Mouse (Mus musculus): ENCODE data around the gene Zfp78. TPM values are rescaled to one million over a fixed set of nuclear protein-coding genes. Genes with fewer than 3 reads are reported as not detected.
A peak's percentile ranks its signal among the peaks of the same experiment; 100 is the strongest.

Zfp78 gene
- polyA plus RNA-seq, 1 experiment from 2014 or later = 2.1 TPM

DNA sequence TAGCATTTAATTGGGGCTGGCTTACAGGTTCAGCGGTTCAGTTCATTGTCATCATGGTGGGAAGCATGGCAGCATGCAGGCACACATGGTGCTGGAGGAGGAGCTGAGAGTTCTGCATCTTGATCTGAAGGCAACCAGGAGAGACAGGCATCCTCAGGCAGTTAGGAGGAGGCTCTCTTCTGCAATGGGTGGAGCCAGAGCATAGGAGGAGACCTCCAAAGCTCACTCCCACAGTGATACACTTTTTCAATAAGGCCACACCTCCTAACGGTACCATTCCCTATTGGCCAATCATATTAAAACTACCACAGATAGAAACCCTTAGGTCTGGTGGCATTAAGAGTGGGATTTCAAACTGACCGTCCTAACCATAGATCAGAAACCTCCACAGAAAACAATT is 6.4 kb downstream of the Zfp78 start:
- Histone ChIP-seq H3K9ac (no peak overlapping the region), H3K27me3 (ENCODE audit: insufficient read depth, low read length) (no peaks in the 10 kb centered on the region), H3K9me3 (ENCODE audit: low read depth, low read length) (no peaks in the 10 kb centered on the region), H3K4me3 (ENCODE audit: low read depth, low read length) (no peak overlapping the region), H3K4me1 (ENCODE audit: insufficient read depth) (no peaks in the 10 kb centered on the region), H3K27ac (ENCODE audit: low read depth) (no peak overlapping the region), H3K4me2 (no peak overlapping the region), H3K36me3 (ENCODE audit: insufficient read depth) (no peaks in the 10 kb centered on the region)
- TF ChIP-seq CTCF (IDR thresholded peaks at IDR 0.05; ENCODE audit: low read depth) = no peak
- ATAC-seq (ENCODE audit: insufficient read depth) = no peak
- DNase-seq = no peak
- 81% methylated on average over 3 of the region's 3 CpGs for WGBS

DNA sequence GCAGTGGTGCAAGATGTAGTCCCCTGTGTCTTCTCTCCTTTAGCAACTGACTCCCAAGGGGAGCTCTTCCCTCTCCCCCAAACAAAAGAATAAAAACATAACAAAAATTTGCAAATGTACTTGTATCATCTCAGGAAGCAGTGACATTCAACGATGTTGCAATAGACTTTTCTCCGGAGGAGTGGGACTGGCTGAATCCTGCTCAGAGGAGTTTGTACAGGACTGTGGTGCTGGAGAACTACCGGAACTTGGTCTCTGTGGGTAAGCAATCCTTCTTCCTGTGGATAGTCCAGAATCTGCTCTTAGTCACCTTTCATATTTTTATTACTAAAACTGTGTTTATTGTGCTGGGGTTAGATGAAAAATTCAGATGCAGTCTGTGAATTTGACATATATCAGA is 9.9 kb downstream of the Zfp78 start:
- H3K9me3 ChIP-seq (ENCODE audit: low read depth, low read length) = no peaks in the 10 kb centered on the region
- WGBS = 83% methylated on average over 3 of the region's 3 CpGs
- no peak overlapping the region for H3K4me3 ChIP-seq (ENCODE audit: low read depth, low read length)
- H3K36me3 ChIP-seq (ENCODE audit: insufficient read depth) = no peaks in the 10 kb centered on the region
- H3K4me2 ChIP-seq = no peak overlapping the region
- DNase-seq = no peak
- no peaks in the 10 kb centered on the region for H3K27me3 ChIP-seq (ENCODE audit: insufficient read depth, low read length)
- H3K9ac ChIP-seq = no peak overlapping the region
- H3K27ac ChIP-seq (ENCODE audit: low read depth) = no peak overlapping the region
- no peaks in the 10 kb centered on the region for H3K4me1 ChIP-seq (ENCODE audit: insufficient read depth)
- no peak for TF ChIP-seq CTCF (IDR thresholded peaks at IDR 0.05; ENCODE audit: low read depth)
- no peak for ATAC-seq (ENCODE audit: insufficient read depth)

DNA sequence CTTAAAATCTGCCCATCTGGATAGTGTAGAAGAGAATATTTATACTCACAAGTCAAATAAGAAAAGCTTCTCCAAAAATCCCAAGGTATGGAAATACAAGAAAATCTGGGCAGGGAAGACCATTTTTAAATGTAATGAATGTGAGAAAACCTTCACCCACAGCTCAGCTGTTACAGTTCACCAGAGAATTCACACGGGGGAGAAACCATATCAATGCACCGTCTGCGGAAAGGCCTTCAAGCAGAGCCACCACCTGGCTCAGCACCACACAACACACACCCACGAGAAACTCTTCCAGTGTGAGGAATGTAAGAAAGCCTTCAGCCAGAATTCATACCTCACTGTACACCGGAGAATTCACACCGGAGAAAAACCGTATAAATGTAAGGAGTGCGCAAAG is 15.4 kb downstream of the Zfp78 start:
- no peak overlapping the region for H3K4me2 ChIP-seq
- no peak for TF ChIP-seq CTCF (IDR thresholded peaks at IDR 0.05; ENCODE audit: low read depth)
- ATAC-seq (ENCODE audit: insufficient read depth) = no peak
- no peak overlapping the region for H3K9ac ChIP-seq
- no peaks in the 10 kb centered on the region for H3K9me3 ChIP-seq (ENCODE audit: low read depth, low read length)
- H3K27me3 ChIP-seq (ENCODE audit: insufficient read depth, low read length) = no peaks in the 10 kb centered on the region
- 84% methylated on average over 8 of the region's 8 CpGs for WGBS
- no peak for DNase-seq
- no peaks in the 10 kb centered on the region for H3K36me3 ChIP-seq (ENCODE audit: insufficient read depth)
- no peak overlapping the region for H3K27ac ChIP-seq (ENCODE audit: low read depth)
- 0 out of 2 replicates have a peak, but pooled peaks cover 2% of the 10 kb centered on the region for H3K4me1 ChIP-seq (ENCODE audit: insufficient read depth)
- no peak overlapping the region for H3K4me3 ChIP-seq (ENCODE audit: low read depth, low read length)

GRCm38 (mm10) chr7:6381431-6381830 is 18.4 kb downstream of the Zfp78 start:
- no peak for ATAC-seq (ENCODE audit: insufficient read depth)
- H3K9me3 ChIP-seq (ENCODE audit: low read depth, low read length) = no peaks in the 10 kb centered on the region
- no peak for DNase-seq
- no peaks in the 10 kb centered on the region for H3K36me3 ChIP-seq (ENCODE audit: insufficient read depth)
- H3K27me3 ChIP-seq (ENCODE audit: insufficient read depth, low read length) = no peaks in the 10 kb centered on the region
- 86% methylated on average over 2 of the region's 2 CpGs for WGBS
- no peak overlapping the region for H3K4me3 ChIP-seq (ENCODE audit: low read depth, low read length)
- no peak overlapping the region for H3K27ac ChIP-seq (ENCODE audit: low read depth)
- 0 out of 2 replicates have a peak, but pooled peaks cover 7% of the 10 kb centered on the region for H3K4me1 ChIP-seq (ENCODE audit: insufficient read depth)
- H3K4me2 ChIP-seq = no peak overlapping the region
- no peak overlapping the region for H3K9ac ChIP-seq
- TF ChIP-seq CTCF (IDR thresholded peaks at IDR 0.05; ENCODE audit: low read depth) = peak; percentile 21; the same call in 1 of the 2 replicates

- WGBS = under 1% methylated on average over 28 of the region's 28 CpGs
- TF ChIP-seq CTCF (IDR thresholded peaks at IDR 0.05; ENCODE audit: low read depth) = peak; percentile 51
- H3K27ac ChIP-seq (ENCODE audit: low read depth) = no peak within 1 kb of the TSS; the same call in 1 of the 2 replicates
Measured at GRCm38 (mm10) chr7:6383044-6383455, 20.0 kb downstream of the Zfp78 start, which contains the start of gene Zfp28. Gene Zfp28 (plus strand): TSS chr7:6383295.

DNA sequence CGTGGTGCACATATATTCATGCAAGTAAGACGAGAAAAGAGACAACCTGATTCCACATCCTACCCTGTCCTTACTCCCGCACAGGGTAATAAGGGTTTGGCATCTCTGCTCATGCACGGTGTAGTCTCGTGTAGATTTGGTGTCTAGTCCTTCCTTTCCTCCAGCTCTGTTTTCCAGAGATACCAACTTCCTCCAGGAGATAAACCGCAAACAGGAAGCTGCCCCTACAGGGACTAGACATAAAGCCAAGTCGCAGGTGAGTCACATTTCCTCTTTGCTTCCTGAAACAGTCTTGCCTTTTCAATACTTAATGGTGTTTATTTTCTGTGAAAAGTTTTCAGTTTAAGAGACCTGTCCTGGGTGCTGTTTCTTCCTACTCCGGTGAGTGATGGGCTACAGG is 20.9 kb downstream of the Zfp78 start:
- Histone ChIP-seq H3K27ac (ENCODE audit: low read depth) (no peak overlapping the region), H3K4me2 (peak overlapping the region; percentile 84), H3K4me3 (ENCODE audit: low read depth, low read length) (peak overlapping the region; percentile 62), H3K9ac (peak overlapping the region; percentile 64; the same call in 1 of the 2 replicates), H3K36me3 (ENCODE audit: insufficient read depth) (no peaks in the 10 kb centered on the region), H3K27me3 (ENCODE audit: insufficient read depth, low read length) (no peaks in the 10 kb centered on the region), H3K9me3 (ENCODE audit: low read depth, low read length) (no peaks in the 10 kb centered on the region), H3K4me1 (ENCODE audit: insufficient read depth) (0 out of 2 replicates have a peak, but pooled peaks cover 7% of the 10 kb centered on the region)
- TF ChIP-seq CTCF (IDR thresholded peaks at IDR 0.05; ENCODE audit: low read depth) = no peak
- no peak for DNase-seq
- 62% methylated on average over 8 of the region's 8 CpGs for WGBS
- peak; percentile 5; the same call in 1 of the 2 replicates for ATAC-seq (ENCODE audit: insufficient read depth)

More at GRCm38 (mm10) chr7:6383044-6383455, 20.0 kb downstream of the Zfp78 start, which contains the start of gene Zfp28:
- Histone ChIP-seq H3K27me3 (ENCODE audit: insufficient read depth, low read length) (no peaks in the 10 kb centered on the region), H3K4me3 (ENCODE audit: low read depth, low read length) (peak within 1 kb of the TSS; percentile 62), H3K4me2 (peak within 1 kb of the TSS; percentile 84), H3K9ac (peak within 1 kb of the TSS; percentile 64), H3K4me1 (ENCODE audit: insufficient read depth) (0 out of 2 replicates have a peak, but pooled peaks cover 7% of the 10 kb centered on the region), H3K9me3 (ENCODE audit: low read depth, low read length) (no peaks in the 10 kb centered on the region), H3K36me3 (ENCODE audit: insufficient read depth) (no peaks in the 10 kb centered on the region)
- peak; percentile 98 for ATAC-seq (ENCODE audit: insufficient read depth)
- peak; percentile 98 for DNase-seq

- ATAC-seq (ENCODE audit: insufficient read depth) = no peak
- Histone ChIP-seq H3K4me3 (ENCODE audit: low read depth, low read length) (no peak overlapping the region), H3K27me3 (ENCODE audit: insufficient read depth, low read length) (no peaks in the 10 kb centered on the region), H3K9ac (no peak overlapping the region), H3K4me2 (no peak overlapping the region), H3K4me1 (ENCODE audit: insufficient read depth) (0 out of 2 replicates have a peak, but pooled peaks cover 7% of the 10 kb centered on the region), H3K9me3 (ENCODE audit: low read depth, low read length) (no peaks in the 10 kb centered on the region), H3K36me3 (ENCODE audit: insufficient read depth) (peaks cover 16% of the 10 kb centered on the region; the same call in 1 of the 2 replicates), H3K27ac (ENCODE audit: low read depth) (no peak overlapping the region)
- peak; percentile 4 for DNase-seq
- no peak for TF ChIP-seq CTCF (IDR thresholded peaks at IDR 0.05; ENCODE audit: low read depth)
- 92% methylated on average over 8 of the region's 8 CpGs for WGBS
Measured at GRCm38 (mm10) chr7:6386995-6387394, 23.9 kb downstream of the Zfp78 start.

All from lung, embryonic 14.5 days (tissue).